ENCODE assay signal across 24 mouse cellular contexts in genomic region chr8:13512016-13512415, GRCm38 (mm10). TPM values are rescaled to one million over a fixed set of nuclear protein-coding genes. Genes with fewer than 3 reads are reported as not detected.
DNase-seq lines count a peak whose midpoint lies in the region; ATAC-seq lines count a peak whose summit lies in the region.
"Had no signal": no experiment of that assay in that cellular context is flagged by ENCODE, and none has a peak within 500 bp of the region (broad histone marks: within the 10 kb centered on the region; RNA-seq: fewer than 3 reads in every experiment).

No protein-coding gene starts in this region.

- H3K36me3 ChIP-seq in midbrain, embryonic 13.5 days, result no peaks in the 10 kb centered on the region
- H3K36me3 ChIP-seq: embryonic facial prominence, embryonic 15.5 days; forebrain, embryonic 10.5 days; heart, embryonic 13.5 days; hindbrain, embryonic 12.5 days had no signal

- no peaks in the 10 kb centered on the region for H3K4me1 ChIP-seq in midbrain, embryonic 13.5 days (replicated peaks)
- H3K4me1 ChIP-seq: forebrain, embryonic 10.5 days; hindbrain, embryonic 12.5 days had no signal

- H3K27me3 ChIP-seq in midbrain, embryonic 13.5 days, result no peaks in the 10 kb centered on the region
- H3K27me3 ChIP-seq: embryonic facial prominence, embryonic 15.5 days; hindbrain, embryonic 12.5 days had no signal

- H3K9ac ChIP-seq in midbrain, embryonic 13.5 days (replicated peaks), result no peak overlapping the region
- H3K9ac ChIP-seq: embryonic facial prominence, embryonic 15.5 days; heart, embryonic 13.5 days; hindbrain, embryonic 12.5 days had no signal

- no peak overlapping the region for H3K27ac ChIP-seq in midbrain, embryonic 13.5 days
- H3K27ac ChIP-seq: embryonic facial prominence, embryonic 15.5 days; forebrain, embryonic 10.5 days; gastrocnemius, adult 2 months; heart, embryonic 13.5 days; hindbrain, embryonic 12.5 days had no signal

- no peak for ATAC-seq in midbrain, embryonic 13.5 days
- ATAC-seq: forebrain, embryonic 14.5 days; inflammation-experienced regulatory T-cells, adult 6 months had no signal

- peak; percentile 87 for DNase-seq in brain, adult 2 months (ENCODE audit: low read depth, low spot score)
- DNase-seq in cerebellum, adult 11-12 months, result peak; percentile 74
- DNase-seq in cerebellum, adult 9-10 months, result peak; percentile 79
- peak; percentile 73 to 79 for DNase-seq in cerebellum, postnatal 25 days
- DNase-seq in thymus, postnatal 25 days, result no peak
- DNase-seq in ovary, adult 18-20 months (ENCODE audit: low spot score), result no peak
- DNase-seq: adrenal gland, postnatal 14 days; embryo, embryonic 11 days; gastrocnemius, adult 2 months; gastrocnemius, postnatal 25 days; heart, postnatal 4 days; kidney, adult 11 months had no signal

- no peaks in the 10 kb centered on the region for H3K9me3 ChIP-seq in midbrain, embryonic 13.5 days
- H3K9me3 ChIP-seq: embryonic facial prominence, embryonic 15.5 days; forebrain, embryonic 10.5 days; heart, embryonic 13.5 days; hindbrain, embryonic 12.5 days had no signal

- 72% methylated on average over 5 of the region's 5 CpGs for WGBS in midbrain, embryonic 13.5 days

- no peak overlapping the region for H3K4me2 ChIP-seq in midbrain, embryonic 13.5 days (replicated peaks)
- H3K4me2 ChIP-seq: embryonic facial prominence, embryonic 15.5 days; heart, embryonic 13.5 days; hindbrain, embryonic 12.5 days had no signal

- H3K4me3 ChIP-seq in midbrain, embryonic 13.5 days (replicated peaks), result no peak overlapping the region
- H3K4me3 ChIP-seq: embryonic facial prominence, embryonic 15.5 days; erythroblast, embryonic 14.5 days; forebrain, embryonic 10.5 days; gastrocnemius, adult 2 months; heart, embryonic 13.5 days; hindbrain, embryonic 12.5 days had no signal

RNA-seq across cellular contexts. Expression of gene Gas6, which starts 17.7 kb away (rescaled TPM):
- 13.8 and 15.9 TPM in 2 replicates for polyA plus RNA-seq in midbrain, embryonic 13.5 days (2015; fragmentation: Nextera tagmentation; extraction: Ambion mirVana)
- polyA plus RNA-seq: inflammation-experienced regulatory T-cells, adult 6 months had no signal

RNA-seq across cellular contexts. Expression of gene 1700029H14Rik, which starts 50.2 kb away (rescaled TPM):
- not detected in 2 replicates for polyA plus RNA-seq in midbrain, embryonic 13.5 days (2015; fragmentation: Nextera tagmentation; extraction: Ambion mirVana)
- polyA plus RNA-seq: embryonic facial prominence, embryonic 11.5 days; embryonic facial prominence, embryonic 15.5 days; erythroblast, embryonic 14.5 days; forebrain, embryonic 10.5 days; forebrain, embryonic 14.5 days; heart, embryonic 13.5 days; heart, postnatal 0 days; hindbrain, embryonic 12.5 days; hindbrain, embryonic 16.5 days; inflammation-experienced regulatory T-cells, adult 6 months; kidney, embryonic 14.5 days had no signal

Comparison
In these comparisons a context has a peak if more than half of its experiments do, and no peak if none do; other contexts are left out.
1. DNase-seq: peak in brain, adult 2 months (single experiment), cerebellum, adult 11-12 months (single experiment), cerebellum, adult 9-10 months (single experiment) and cerebellum, postnatal 25 days (2 of 2); none in thymus, postnatal 25 days (single experiment) and ovary, adult 18-20 months (single experiment).